Mouse (Mus musculus) olfactory bulb, adult 2 months (tissue): ENCODE data around the gene Tbc1d5. TPM values are rescaled to one million over a fixed set of nuclear protein-coding genes. Genes with fewer than 3 reads are reported as not detected.

ENCODE experiments used
- H3K27ac ChIP-seq: fragments of 200-500 bp; 2 replicates; pipeline ENCODE4 v1.5.1; 2012; ENCODE audit warnings: low read depth, low read length; ENCODE audit not compliant: insufficient read depth
- H3K4me1 ChIP-seq: fragments of 200-500 bp; 2 replicates; pipeline ENCODE4 v1.6.1; 2012; ENCODE audit warnings: low read length; ENCODE audit not compliant: control insufficient read depth, insufficient read depth
- H3K4me3 ChIP-seq: fragments of 200-500 bp; 2 replicates; pipeline ENCODE4 v1.5.1; 2012; ENCODE audit warnings: mild to moderate bottlenecking, low read depth, low read length, moderate library complexity; ENCODE audit not compliant: insufficient read depth
- CTCF ChIP-seq: fragments of 200-500 bp; IDR thresholded peaks from 2 replicates; pipeline ENCODE4 v1.5.1; 2012; ENCODE audit warnings: low read depth, mild to moderate bottlenecking, low read length, moderate library complexity; ENCODE audit not compliant: insufficient read depth
- POLR2A ChIP-seq: fragments of 200-500 bp; IDR thresholded peaks from 2 replicates; pipeline ENCODE4 v1.6.1; 2012; ENCODE audit warnings: mild to moderate bottlenecking, low read depth, low read length, moderate library complexity; ENCODE audit not compliant: insufficient read depth
- WGBS: fragments of 180-500 bp; shearing (Covaris S2); methylation state at CpG from one replicate; pipeline ENCODE4 v1.1.7; 2018; 5-methylcytosine and 5-hydroxymethylcytosine counted together
- polyA plus RNA-seq: library from polyadenylated mRNA; stranded (reverse); fragments of >200 nt; gene quantifications from 2 replicates; pipeline ENCODE4 v1.2.4, GENCODE M21; 2012; ENCODE audit warnings: low replicate concordance; ENCODE audit not compliant: missing spikeins, insufficient read depth, insufficient read length

Tbc1d5 gene
- polyA plus RNA-seq, 1 experiment, result not detected

GRCm38 (mm10) chr17:51194787-51195186, 15.6 kb upstream of the Tbc1d5 start:
- no peak overlapping the region for H3K4me3 ChIP-seq
- 69% methylated on average over 2 of the region's 2 CpGs for WGBS
- H3K4me1 ChIP-seq, result no peaks in the 10 kb centered on the region
- TF ChIP-seq CTCF (no peak), POLR2A (no peak)
- H3K27ac ChIP-seq, result no peak overlapping the region

GRCm38 (mm10) chr17:51191381-51191780, 12.2 kb upstream of the Tbc1d5 start:
- no peak for TF ChIP-seq CTCF
- Histone ChIP-seq H3K4me3 (no peak overlapping the region), H3K4me1 (no peaks in the 10 kb centered on the region), H3K27ac (no peak overlapping the region)
- WGBS, result 89% methylated on average over 1 of the region's 1 CpGs

GRCm38 (mm10) chr17:51182715-51183114, 3.6 kb upstream of the Tbc1d5 start:
- H3K4me1 ChIP-seq, result no peaks in the 10 kb centered on the region
- TF ChIP-seq POLR2A (no peak), CTCF (no peak)
- no peak overlapping the region for H3K4me3 ChIP-seq
- 73% methylated on average over 2 of the region's 2 CpGs for WGBS
- no peak overlapping the region for H3K27ac ChIP-seq

- Histone ChIP-seq H3K4me3 (peak overlapping the region; percentile 80), H3K27ac (peak overlapping the region; percentile 76), H3K4me1 (no peaks in the 10 kb centered on the region)
- under 1% methylated on average over 59 of the region's 59 CpGs for WGBS
- TF ChIP-seq CTCF, result no peak
- TF ChIP-seq POLR2A, result 0 out of 2 replicates have a peak, but pooled peaks have one; percentile 6
Observed at GRCm38 (mm10) chr17:51178491-51179194, 509 bp downstream of the Tbc1d5 start.

- H3K27ac ChIP-seq, result no peak overlapping the region
- 30% methylated on average over 6 of the region's 6 CpGs for WGBS
Observed at GRCm38 (mm10) chr17:51177923-51178322, 1.2 kb downstream of the Tbc1d5 start.

GRCm38 (mm10) chr17:51172332-51172731, 6.8 kb downstream of the Tbc1d5 start:
- TF ChIP-seq CTCF (no peak), POLR2A (no peak)
- Histone ChIP-seq H3K4me3 (no peak overlapping the region), H3K4me1 (no peaks in the 10 kb centered on the region), H3K27ac (no peak overlapping the region)
- WGBS, result 93% methylated on average over 1 of the region's 1 CpGs

More at GRCm38 (mm10) chr17:51177923-51178322, 1.2 kb downstream of the Tbc1d5 start:
- Histone ChIP-seq H3K4me1 (no peaks in the 10 kb centered on the region), H3K4me3 (no peak overlapping the region)
- TF ChIP-seq CTCF (no peak), POLR2A (no peak)

GRCm38 (mm10) chr17:51171504-51171903, 7.6 kb downstream of the Tbc1d5 start:
- Histone ChIP-seq H3K27ac (no peak overlapping the region), H3K4me3 (no peak overlapping the region), H3K4me1 (no peaks in the 10 kb centered on the region)
- TF ChIP-seq CTCF, result no peak
- no peak for TF ChIP-seq POLR2A
- 96% methylated on average over 3 of the region's 3 CpGs for WGBS

GRCm38 (mm10) chr17:51169911-51170310, 9.2 kb downstream of the Tbc1d5 start:
- Histone ChIP-seq H3K27ac (no peak overlapping the region), H3K4me3 (no peak overlapping the region), H3K4me1 (no peaks in the 10 kb centered on the region)
- WGBS, result 75% methylated on average over 4 of the region's 4 CpGs
- TF ChIP-seq POLR2A (no peak), CTCF (no peak)

- Histone ChIP-seq H3K4me3 (no peak overlapping the region), H3K4me1 (no peaks in the 10 kb centered on the region), H3K27ac (no peak overlapping the region)
- TF ChIP-seq CTCF (no peak), POLR2A (no peak)
Observed at GRCm38 (mm10) chr17:51162366-51162765, 16.8 kb downstream of the Tbc1d5 start.

- no peak for TF ChIP-seq POLR2A
- no peak for TF ChIP-seq CTCF
- no peak overlapping the region for H3K27ac ChIP-seq
- no peaks in the 10 kb centered on the region for H3K4me1 ChIP-seq
- no peak overlapping the region for H3K4me3 ChIP-seq
- WGBS, result 96% methylated on average over 5 of the region's 5 CpGs
Observed at GRCm38 (mm10) chr17:51159261-51159660, 19.9 kb downstream of the Tbc1d5 start.
